Mouse (Mus musculus): ENCODE measurements around the gene Hist2h4.

DNA sequence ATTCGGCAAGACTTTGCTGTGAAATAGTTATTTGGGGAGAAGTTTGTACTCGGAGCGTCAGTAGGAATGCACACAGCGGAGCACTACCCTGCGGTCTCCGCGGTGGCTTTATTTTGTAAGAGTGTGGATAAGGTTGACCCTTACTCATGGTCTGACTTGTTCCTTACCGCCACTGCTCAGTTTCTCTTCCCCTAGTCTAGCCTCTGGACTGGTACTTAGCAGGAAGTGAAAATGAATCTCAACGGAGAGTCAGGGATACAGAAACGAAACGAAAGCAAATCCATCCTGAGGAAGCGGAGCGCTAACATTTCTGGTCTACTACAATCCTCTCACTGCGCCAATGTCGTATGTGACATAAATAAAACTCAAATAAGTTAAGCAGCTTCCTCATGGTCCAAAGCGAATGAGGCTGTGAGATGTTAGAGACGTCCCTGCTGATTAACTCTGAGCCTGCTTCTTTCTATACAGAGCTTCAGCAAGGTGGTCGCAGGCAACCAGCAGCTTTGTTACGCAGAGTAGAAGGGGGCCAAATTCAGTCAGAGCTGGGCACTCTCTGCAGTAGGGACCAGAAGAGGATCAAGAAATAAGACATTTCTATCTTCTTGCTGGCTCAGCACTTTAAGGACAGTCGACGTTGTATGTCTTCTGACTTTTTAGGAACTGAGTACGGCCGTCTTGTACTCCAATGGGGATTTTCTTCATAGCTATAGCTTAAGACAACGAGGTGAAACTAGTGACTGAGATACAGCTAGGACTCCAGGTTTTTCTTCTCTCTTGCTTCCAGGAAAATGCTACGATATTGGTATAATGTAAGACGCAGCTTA, 37.8 kb upstream of the Hist2h4 start:
- no peak for TF ChIP-seq MYOG (IDR thresholded peaks at IDR 0.05; ENCODE audit: control insufficient read depth, extremely low read depth, insufficient read length)
- TF ChIP-seq CTCF (IDR thresholded peaks at IDR 0.05; ENCODE audit: control insufficient read depth, insufficient read depth, insufficient read length): no peak
- TF ChIP-seq CEBPB (IDR thresholded peaks at IDR 0.05; ENCODE audit: low read depth): no peak
- no peak for TF ChIP-seq MAX (IDR thresholded peaks at IDR 0.05)
